Mouse (Mus musculus) myocyte (in vitro differentiated cells): ENCODE data around the gene Bex6. TPM values are rescaled to one million over a fixed set of nuclear protein-coding genes. Genes with fewer than 3 reads are reported as not detected.

Experiments
- H3K27me3 ChIP-seq: one replicate; pipeline ENCODE4 v1.6.1; 2011; ENCODE audit not compliant: control insufficient read depth, insufficient read depth, insufficient read length
- H3K36me3 ChIP-seq: one replicate; pipeline ENCODE4 v1.6.1; 2011; ENCODE audit not compliant: control insufficient read depth, insufficient read depth
- H3K4me2 ChIP-seq: one replicate; pipeline ENCODE4 v1.6.1; 2011; ENCODE audit warnings: low read depth, control low read depth
- H3K4me3 ChIP-seq: one replicate; pipeline ENCODE4 v1.5.1; 2011; ENCODE audit warnings: mild to moderate bottlenecking, control low read depth, moderate library complexity
- H3K79me2 ChIP-seq: one replicate; pipeline ENCODE4 v1.6.1; 2011; ENCODE audit not compliant: control insufficient read depth, insufficient read depth
- H3ac ChIP-seq: one replicate; pipeline ENCODE4 v1.6.1; 2011; ENCODE audit not compliant: control insufficient read depth, insufficient read length
- CEBPB ChIP-seq: IDR thresholded peaks from 2 replicates; pipeline ENCODE4 v1.6.1; 2011; ENCODE audit warnings: mild to moderate bottlenecking, moderate library complexity; ENCODE audit not compliant: poor library complexity, insufficient read depth, severe bottlenecking
- E2F4 ChIP-seq: IDR thresholded peaks from one replicate; pipeline ENCODE4 v1.6.1; 2011; ENCODE audit warnings: mild to moderate bottlenecking, control low read depth, moderate library complexity; ENCODE audit not compliant: insufficient read depth
- MAX ChIP-seq: IDR thresholded peaks from one replicate; pipeline ENCODE4 v1.6.1; 2011; ENCODE audit warnings: low read depth, mild to moderate bottlenecking, control low read depth
- MYOD1 ChIP-seq, 3 experiments: IDR thresholded peaks; one replicate each; pipeline ENCODE4 v1.6.1; 2011; ENCODE audit warnings: control low read depth in 2 of 3, low read depth in 2 of 3, mild to moderate bottlenecking in 2 of 3, moderate library complexity in 1 of 3; ENCODE audit not compliant: insufficient read length in 2 of 3, control insufficient read depth in 1 of 3
- MYOG ChIP-seq, 3 experiments: IDR thresholded peaks; one replicate each; pipeline ENCODE4 v1.6.1; 2011; ENCODE audit warnings: control low read depth in 2 of 3, low read depth in 2 of 3, mild to moderate bottlenecking in 2 of 3; ENCODE audit not compliant: insufficient read length in 2 of 3, control insufficient read depth in 1 of 3, insufficient read depth in 1 of 3
- POLR2A ChIP-seq: IDR thresholded peaks from one replicate; pipeline ENCODE4 v1.6.1; 2011; ENCODE audit warnings: low read depth, mild to moderate bottlenecking, control low read depth, moderate library complexity; ENCODE audit not compliant: insufficient read length
- POLR2AphosphoS2 ChIP-seq: IDR thresholded peaks from one replicate; pipeline ENCODE4 v1.6.1; 2011; ENCODE audit warnings: low read depth, control low read depth; ENCODE audit not compliant: insufficient read length
- REST ChIP-seq: IDR thresholded peaks from one replicate; pipeline ENCODE4 v1.6.1; 2011; ENCODE audit warnings: mild to moderate bottlenecking, control low read depth, moderate library complexity; ENCODE audit not compliant: insufficient read depth, insufficient read length
- SRF ChIP-seq: IDR thresholded peaks from one replicate; pipeline ENCODE4 v1.6.1; 2011; ENCODE audit warnings: low read depth; ENCODE audit not compliant: control insufficient read depth, insufficient read length
- TCF12 ChIP-seq: IDR thresholded peaks from one replicate; pipeline ENCODE4 v1.6.1; 2011; ENCODE audit warnings: mild to moderate bottlenecking, control low read depth; ENCODE audit not compliant: poor library complexity, insufficient read depth, severe bottlenecking
- TCF3 ChIP-seq: IDR thresholded peaks from one replicate; pipeline ENCODE4 v1.6.1; 2011; ENCODE audit warnings: low read depth, control low read depth; ENCODE audit not compliant: insufficient read length
- USF1 ChIP-seq: IDR thresholded peaks from one replicate; pipeline ENCODE4 v1.6.1; 2011; ENCODE audit warnings: low read depth, mild to moderate bottlenecking, control low read depth, moderate library complexity
- polyA plus RNA-seq: library from polyadenylated mRNA; unstranded; fragments of >200 nt; fragmentation: generic; extraction: Trizol; gene quantifications from one replicate; pipeline ENCODE4 v1.2.1, GENCODE M21; 2012; ENCODE audit warnings: missing spikeins

Gene Bex6
- polyA plus RNA-seq, 1 experiment = not detected

DNA sequence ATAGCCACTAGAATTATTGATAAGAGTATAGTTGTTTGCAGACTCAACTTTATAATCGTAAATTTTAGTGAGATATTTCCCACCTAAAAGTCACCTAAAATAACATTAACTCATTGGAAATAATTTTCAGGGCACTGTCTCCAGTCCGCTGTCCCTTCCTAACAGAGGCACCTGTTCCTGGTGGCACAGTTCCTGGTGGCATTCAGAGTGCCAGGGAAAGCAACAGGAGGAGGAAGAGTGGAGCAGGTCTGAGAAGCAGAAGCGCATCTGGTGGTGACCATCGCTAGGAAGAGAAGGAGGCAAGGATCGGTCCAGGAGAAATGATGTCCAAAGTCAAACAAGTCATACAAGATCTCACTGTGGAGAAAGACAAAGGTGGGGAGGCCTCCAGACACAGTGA is 6.4 kb downstream of the Bex6 start:
- H3K4me2 ChIP-seq = no peak overlapping the region
- H3K79me2 ChIP-seq = no peaks in the 10 kb centered on the region
- no peaks in the 10 kb centered on the region for H3K36me3 ChIP-seq
- no peaks in the 10 kb centered on the region for H3K27me3 ChIP-seq
- no peak overlapping the region for H3K4me3 ChIP-seq
- TF ChIP-seq MYOD1 (IDR thresholded peaks at IDR 0.05; ENCODE audit: control insufficient read depth in 1 of 3, insufficient read length in 2 of 3, low read depth in 2 of 3) (no peak), TCF3 (no peak), REST (no peak)
- H3ac ChIP-seq = no peak overlapping the region

DNA sequence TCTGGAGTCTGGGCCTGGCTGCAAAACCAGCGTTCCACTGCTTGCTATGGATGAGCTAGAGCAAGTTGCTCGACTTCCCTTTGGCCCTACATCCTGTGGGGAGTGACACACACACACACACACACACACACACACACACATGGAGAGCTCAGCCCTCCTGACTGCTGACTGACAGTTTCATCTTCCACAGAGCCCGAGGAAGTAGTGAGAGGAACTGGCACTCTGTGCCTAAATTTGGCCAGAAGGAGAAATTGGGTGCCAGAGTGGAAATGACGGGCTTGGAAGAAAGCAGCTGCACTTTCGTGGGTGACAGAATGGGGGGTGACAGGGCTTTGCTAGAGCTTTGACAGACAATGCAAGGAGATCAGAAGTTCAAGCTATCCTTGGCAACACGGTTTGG is 9.5 kb downstream of the Bex6 start:
- peak overlapping the region; percentile 10 for H3K4me2 ChIP-seq
- no peaks in the 10 kb centered on the region for H3K79me2 ChIP-seq
- no peak overlapping the region for H3K4me3 ChIP-seq
- H3K27me3 ChIP-seq = peaks cover 8% of the 10 kb centered on the region
- TF ChIP-seq E2F4 (no peak), MYOG (IDR thresholded peaks at IDR 0.05; ENCODE audit: control insufficient read depth in 1 of 3, insufficient read depth in 1 of 3, insufficient read length in 2 of 3, low read depth in 2 of 3) (no peak), MYOD1 (IDR thresholded peaks at IDR 0.05; ENCODE audit: control insufficient read depth in 1 of 3, insufficient read length in 2 of 3, low read depth in 2 of 3) (no peak), USF1 (no peak), MAX (no peak), POLR2A (no peak), POLR2AphosphoS2 (no peak), REST (no peak), CEBPB (no peak)
- H3K36me3 ChIP-seq = no peaks in the 10 kb centered on the region
- H3ac ChIP-seq = no peak overlapping the region

DNA sequence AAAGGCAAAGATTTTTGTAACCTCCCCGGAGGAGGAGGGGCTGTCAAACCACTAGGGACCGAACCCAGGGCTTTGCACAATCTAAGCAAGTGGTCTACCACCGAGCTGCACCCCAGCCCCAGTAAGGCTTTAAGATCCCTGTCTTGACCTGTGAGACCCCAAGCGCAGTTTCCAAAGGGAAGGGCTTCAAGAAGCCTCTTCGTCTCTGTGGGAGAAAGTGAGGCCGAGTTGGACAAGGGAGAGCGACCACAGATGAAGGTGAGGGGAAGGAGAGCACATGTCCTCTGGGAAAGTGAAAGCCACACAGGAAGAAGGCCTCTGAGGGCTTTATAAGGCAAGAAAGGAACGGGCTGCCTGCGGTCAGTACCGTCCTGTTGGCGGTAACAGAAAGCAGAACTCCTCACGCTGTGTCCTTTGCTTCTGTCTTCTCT is 10.4 kb downstream of the Bex6 start:
- H3K4me2 ChIP-seq = no peak overlapping the region
- H3K79me2 ChIP-seq = no peaks in the 10 kb centered on the region
- H3K4me3 ChIP-seq = no peak overlapping the region
- peaks cover 9% of the 10 kb centered on the region for H3K27me3 ChIP-seq
- no peaks in the 10 kb centered on the region for H3K36me3 ChIP-seq
- H3ac ChIP-seq = no peak overlapping the region
- TF ChIP-seq USF1 (no peak), POLR2A (no peak), MYOG (IDR thresholded peaks at IDR 0.05; ENCODE audit: control insufficient read depth in 1 of 3, insufficient read depth in 1 of 3, insufficient read length in 2 of 3, low read depth in 2 of 3) (no peak), MYOD1 (IDR thresholded peaks at IDR 0.05; ENCODE audit: control insufficient read depth in 1 of 3, insufficient read length in 2 of 3, low read depth in 2 of 3) (no peak), REST (no peak), E2F4 (no peak), CEBPB (no peak), TCF3 (no peak), POLR2AphosphoS2 (no peak), TCF12 (no peak), SRF (no peak), MAX (no peak)

DNA sequence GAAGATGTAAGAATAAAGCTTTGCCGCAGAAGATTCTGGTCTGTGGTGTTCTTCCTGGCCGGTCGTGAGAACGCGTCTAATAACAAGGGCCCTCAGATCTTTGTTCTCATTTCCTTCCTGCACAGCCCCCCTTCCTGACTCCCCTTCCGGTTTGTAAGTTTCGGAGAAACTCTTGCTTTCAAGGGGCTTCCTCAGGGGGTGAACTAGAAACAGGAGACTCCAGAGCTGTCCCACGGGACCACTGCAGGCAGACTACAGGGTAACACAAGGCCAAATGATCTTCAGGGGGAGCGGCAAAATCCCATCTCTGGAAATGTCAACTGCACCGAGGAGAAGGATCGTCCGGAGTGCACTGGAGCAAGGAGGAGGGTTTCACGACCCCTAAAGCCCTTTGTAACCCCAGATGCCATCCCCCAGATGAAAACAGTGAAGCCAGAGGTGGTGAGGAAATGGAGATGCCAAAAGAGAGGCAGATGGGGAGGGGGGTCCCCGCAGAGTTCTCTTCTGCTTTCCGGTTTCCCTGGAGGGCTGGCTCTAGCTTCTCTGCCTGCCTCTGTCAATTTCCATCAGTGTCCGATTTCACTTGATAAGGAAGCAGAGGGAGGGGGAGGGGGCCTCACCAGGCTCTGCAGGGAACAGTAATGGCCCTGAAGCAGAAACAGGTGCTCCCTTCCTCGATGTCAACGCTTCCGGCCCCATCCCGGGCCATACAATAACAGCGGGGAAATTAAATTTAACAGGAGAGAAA is 20.8 kb downstream of the Bex6 start:
- Histone ChIP-seq H3K4me2 (no peak overlapping the region), H3K79me2 (no peaks in the 10 kb centered on the region), H3K4me3 (no peak overlapping the region), H3ac (no peak overlapping the region), H3K36me3 (no peaks in the 10 kb centered on the region), H3K27me3 (no peaks in the 10 kb centered on the region)
- TF ChIP-seq TCF12 = no peak
- no peak for TF ChIP-seq POLR2AphosphoS2
- TF ChIP-seq CEBPB = no peak
- no peak for TF ChIP-seq E2F4
- TF ChIP-seq REST = no peak
- TF ChIP-seq MYOD1 (IDR thresholded peaks at IDR 0.05; ENCODE audit: control insufficient read depth in 1 of 3, insufficient read length in 2 of 3, low read depth in 2 of 3) = no peak
- no peak for TF ChIP-seq USF1
- TF ChIP-seq POLR2A = no peak
- no peak for TF ChIP-seq SRF
- TF ChIP-seq MAX = no peak
- no peak for TF ChIP-seq TCF3
- no peak for TF ChIP-seq MYOG (IDR thresholded peaks at IDR 0.05; ENCODE audit: control insufficient read depth in 1 of 3, insufficient read depth in 1 of 3, insufficient read length in 2 of 3, low read depth in 2 of 3)

DNA sequence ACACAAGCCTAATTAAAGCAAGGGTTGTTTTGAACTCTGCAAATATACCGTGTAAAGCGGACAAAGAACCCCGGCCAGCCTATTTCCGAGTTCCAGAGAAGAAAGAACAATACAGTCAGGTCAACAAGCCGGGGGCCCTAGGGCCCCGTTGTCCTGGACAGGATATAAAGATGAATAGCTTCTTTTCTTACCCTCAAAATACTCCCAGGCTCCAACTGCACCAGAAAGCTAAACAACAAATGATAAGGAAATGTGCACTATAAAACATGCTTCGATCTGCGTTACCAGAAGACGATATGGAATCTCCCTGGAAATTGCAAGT is 21.3 kb downstream of the Bex6 start:
- H3K4me2 ChIP-seq = no peak overlapping the region
- H3K36me3 ChIP-seq = no peaks in the 10 kb centered on the region
- TF ChIP-seq POLR2AphosphoS2 (no peak), MAX (no peak), TCF3 (no peak), MYOG (IDR thresholded peaks at IDR 0.05; ENCODE audit: control insufficient read depth in 1 of 3, insufficient read depth in 1 of 3, insufficient read length in 2 of 3, low read depth in 2 of 3) (no peak), SRF (no peak), E2F4 (no peak), MYOD1 (IDR thresholded peaks at IDR 0.05; ENCODE audit: control insufficient read depth in 1 of 3, insufficient read length in 2 of 3, low read depth in 2 of 3) (no peak), POLR2A (no peak), CEBPB (no peak), TCF12 (no peak), REST (no peak), USF1 (no peak)
- H3ac ChIP-seq = no peak overlapping the region
- H3K4me3 ChIP-seq = no peak overlapping the region
- H3K27me3 ChIP-seq = no peaks in the 10 kb centered on the region
- H3K79me2 ChIP-seq = no peaks in the 10 kb centered on the region
